Mouse (Mus musculus) erythroblast, embryonic 14.5 days (primary cell): ENCODE data around the gene Rab5c. TPM values are rescaled to one million over a fixed set of nuclear protein-coding genes. Genes with fewer than 3 reads are reported as not detected.

Experiments
- H3K27me3 ChIP-seq: 2 replicates; pipeline ENCODE4 v1.6.1; 2012; ENCODE audit warnings: inconsistent platforms; ENCODE audit not compliant: control insufficient read depth
- H3K36me3 ChIP-seq: 2 replicates; pipeline ENCODE4 v1.6.1; 2012; ENCODE audit warnings: mild to moderate bottlenecking, inconsistent platforms; ENCODE audit not compliant: control insufficient read depth
- H3K4me1 ChIP-seq: 2 replicates; pipeline ENCODE4 v1.6.1; 2012; ENCODE audit warnings: inconsistent platforms; ENCODE audit not compliant: control insufficient read depth
- H3K4me3 ChIP-seq: replicated peaks from 2 replicates; pipeline ENCODE3; 2012; ENCODE audit warnings: moderate library complexity, mild to moderate bottlenecking, inconsistent platforms
- H3K9me3 ChIP-seq: 2 replicates; pipeline ENCODE4 v1.6.1; 2012; ENCODE audit warnings: low read length, inconsistent platforms, mixed read lengths; ENCODE audit not compliant: control insufficient read depth
- GATA1 ChIP-seq: IDR thresholded peaks from 2 replicates; pipeline ENCODE4 v1.6.1; 2012; ENCODE audit warnings: low read length, inconsistent platforms, mixed read lengths
- TAL1 ChIP-seq: IDR thresholded peaks from 3 replicates; pipeline ENCODE4 v1.6.1; 2012; ENCODE audit warnings: low read length, inconsistent platforms, mixed read lengths
- polyA plus RNA-seq: library from polyadenylated mRNA; stranded (reverse); fragments of >175 nt; gene quantifications from 2 replicates; pipeline ENCODE4 v1.2.3, GENCODE M21; 2012

Rab5c gene
- 80.2 and 82.1 TPM in 2 replicates for polyA plus RNA-seq

DNA sequence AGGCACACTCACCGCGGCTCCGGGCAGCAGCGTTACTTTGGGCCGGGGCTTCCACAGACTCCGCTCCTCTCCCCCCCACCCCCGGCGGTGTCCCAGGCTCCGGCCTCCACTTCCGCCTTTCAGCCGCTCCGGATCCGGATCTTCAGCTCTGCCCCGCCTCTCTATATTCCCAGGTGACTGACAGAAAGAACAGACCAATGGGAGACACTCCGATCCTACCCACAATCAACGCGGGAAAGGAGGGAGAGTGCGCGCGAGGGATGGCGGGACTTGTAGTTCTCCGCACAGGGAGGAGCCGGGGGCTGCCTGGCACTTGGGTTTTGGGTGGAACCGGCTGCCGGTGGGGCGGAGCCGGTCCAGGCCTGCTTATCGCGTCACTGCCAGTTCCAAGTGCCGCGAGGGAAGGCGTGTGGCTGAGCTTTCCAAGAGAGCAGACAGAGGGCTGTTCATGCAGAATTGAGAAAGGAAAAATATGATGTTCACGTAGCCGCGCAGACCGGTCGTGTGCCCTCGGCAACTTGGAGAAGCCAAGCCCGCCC lies at the start of gene Rab5c:
Rab5c (minus strand) TSS at position 150 of the 539 bp plus-strand sequence.
- H3K27me3 ChIP-seq, result no peaks in the 10 kb centered on the region
- TF ChIP-seq TAL1 (peak; percentile 33; the same call in 1 of the 3 replicates), GATA1 (0 out of 2 replicates have a peak, but pooled peaks have one; percentile 45)
- peaks cover 72% of the 10 kb centered on the region for H3K4me1 ChIP-seq
- H3K9me3 ChIP-seq, result no peaks in the 10 kb centered on the region
- peaks cover 36% of the 10 kb centered on the region for H3K36me3 ChIP-seq
- peak within 1 kb of the TSS; percentile 100 for H3K4me3 ChIP-seq

DNA sequence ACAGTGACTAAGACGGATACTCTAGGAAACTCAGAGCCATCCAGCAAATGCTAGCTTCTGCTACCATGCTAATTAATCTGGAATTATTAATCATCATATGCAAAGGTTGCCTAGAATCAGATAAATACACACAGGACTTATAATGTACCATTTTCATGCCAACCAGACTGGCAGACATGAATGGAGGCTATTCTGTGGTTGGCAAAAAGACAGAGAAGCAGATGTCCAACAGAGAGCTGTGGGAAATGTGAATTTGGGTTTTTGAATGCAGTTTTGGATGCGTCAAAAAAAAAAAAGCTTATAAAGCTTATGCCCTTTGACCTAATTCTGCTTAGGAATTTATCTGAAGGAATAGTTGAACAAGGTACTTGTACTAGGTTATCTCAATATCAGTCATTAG lies 47.8 kb upstream of the Rab5c start:
- no peaks in the 10 kb centered on the region for H3K4me1 ChIP-seq
- TF ChIP-seq TAL1 (no peak), GATA1 (no peak)
- H3K4me3 ChIP-seq, result no peak overlapping the region
- no peaks in the 10 kb centered on the region for H3K9me3 ChIP-seq
- no peaks in the 10 kb centered on the region for H3K27me3 ChIP-seq
- H3K36me3 ChIP-seq, result peaks cover 93% of the 10 kb centered on the region

GRCm38 (mm10) chr11:100784286-100784685 lies 46.3 kb upstream of the Rab5c start:
- Histone ChIP-seq H3K36me3 (peaks cover 91% of the 10 kb centered on the region), H3K9me3 (no peaks in the 10 kb centered on the region), H3K4me3 (no peak overlapping the region), H3K4me1 (no peaks in the 10 kb centered on the region), H3K27me3 (no peaks in the 10 kb centered on the region)
- TF ChIP-seq TAL1 (no peak), GATA1 (no peak)

- Histone ChIP-seq H3K9me3 (no peaks in the 10 kb centered on the region), H3K4me3 (no peak overlapping the region), H3K27me3 (no peaks in the 10 kb centered on the region), H3K36me3 (peaks cover 81% of the 10 kb centered on the region), H3K4me1 (no peaks in the 10 kb centered on the region)
- no peak for TF ChIP-seq GATA1
- no peak for TF ChIP-seq TAL1
These were observed 44.6 kb upstream of the Rab5c start for GRCm38 (mm10) chr11:100782568-100782967.

DNA sequence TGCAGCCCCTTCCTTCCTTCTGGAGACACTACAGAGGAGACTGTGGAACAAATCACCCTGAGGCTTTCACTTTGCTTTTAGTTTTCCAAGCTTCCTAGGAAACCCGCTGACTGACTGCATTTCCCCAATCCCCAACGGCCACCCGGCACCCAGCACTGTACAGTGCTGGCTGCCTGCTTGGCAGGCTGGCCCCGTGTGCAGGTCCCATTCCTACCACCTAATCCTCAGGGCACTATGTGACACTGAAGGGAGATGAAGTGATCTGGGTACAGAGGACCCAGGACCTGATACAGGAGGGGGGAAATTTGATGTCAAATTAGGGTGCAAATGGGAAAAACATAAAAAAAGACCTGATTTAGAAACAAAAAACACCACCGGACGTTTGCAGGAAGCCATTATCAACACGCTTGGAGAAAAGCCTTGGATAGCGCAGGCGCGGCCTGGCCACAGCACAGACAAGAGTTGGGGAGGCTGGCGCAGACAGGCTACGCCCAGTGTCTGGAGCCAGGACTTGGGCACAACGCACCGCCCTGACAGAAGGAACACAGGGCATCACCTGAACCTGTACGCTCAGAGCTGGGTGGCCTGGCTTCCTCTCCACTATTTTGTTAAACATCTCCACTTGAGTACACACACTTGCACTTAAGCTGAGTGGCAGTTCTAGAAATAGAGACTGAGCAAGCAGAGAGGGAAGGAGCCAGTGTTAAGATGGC lies 43.9 kb upstream of the Rab5c start:
- H3K36me3 ChIP-seq, result peaks cover 75% of the 10 kb centered on the region
- no peaks in the 10 kb centered on the region for H3K4me1 ChIP-seq
- TF ChIP-seq GATA1, result no peak
- no peak for TF ChIP-seq TAL1
- no peak overlapping the region for H3K4me3 ChIP-seq
- no peaks in the 10 kb centered on the region for H3K27me3 ChIP-seq
- H3K9me3 ChIP-seq, result no peaks in the 10 kb centered on the region

DNA sequence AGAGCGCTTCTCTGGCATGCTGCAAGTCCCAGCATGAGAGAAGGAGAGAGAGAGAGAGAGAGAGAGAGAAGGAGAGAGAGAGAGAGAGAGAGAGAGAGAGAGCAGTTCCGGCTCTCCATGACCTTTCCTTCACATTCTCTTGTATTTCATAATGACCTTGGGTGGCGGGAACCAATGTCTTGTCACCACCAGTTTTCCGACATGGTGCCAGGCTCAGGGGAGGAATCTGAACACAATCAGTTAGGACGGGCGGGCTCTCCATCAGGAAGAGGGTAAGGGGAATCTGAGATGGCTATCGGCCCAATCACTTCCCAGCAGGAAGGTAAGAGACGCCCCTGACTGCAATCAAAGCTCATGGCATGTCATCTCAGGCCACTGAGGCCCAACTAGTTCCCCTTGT lies 42.2 kb upstream of the Rab5c start:
- Histone ChIP-seq H3K27me3 (no peaks in the 10 kb centered on the region), H3K4me3 (no peak overlapping the region), H3K9me3 (no peaks in the 10 kb centered on the region), H3K4me1 (no peaks in the 10 kb centered on the region), H3K36me3 (peaks cover 60% of the 10 kb centered on the region)
- TF ChIP-seq TAL1 (no peak), GATA1 (no peak)

- Histone ChIP-seq H3K36me3 (peaks cover 43% of the 10 kb centered on the region), H3K4me1 (no peaks in the 10 kb centered on the region), H3K27me3 (no peaks in the 10 kb centered on the region), H3K4me3 (no peak overlapping the region), H3K9me3 (no peaks in the 10 kb centered on the region)
- TF ChIP-seq GATA1 (no peak), TAL1 (no peak)
These were observed 40.1 kb upstream of the Rab5c start for GRCm38 (mm10) chr11:100778069-100778468.

GRCm38 (mm10) chr11:100775921-100776320 lies 37.9 kb upstream of the Rab5c start:
- TF ChIP-seq TAL1 (no peak), GATA1 (no peak)
- peaks cover 2% of the 10 kb centered on the region for H3K4me1 ChIP-seq
- peaks cover 22% of the 10 kb centered on the region for H3K36me3 ChIP-seq
- no peaks in the 10 kb centered on the region for H3K9me3 ChIP-seq
- no peak overlapping the region for H3K4me3 ChIP-seq
- no peaks in the 10 kb centered on the region for H3K27me3 ChIP-seq

DNA sequence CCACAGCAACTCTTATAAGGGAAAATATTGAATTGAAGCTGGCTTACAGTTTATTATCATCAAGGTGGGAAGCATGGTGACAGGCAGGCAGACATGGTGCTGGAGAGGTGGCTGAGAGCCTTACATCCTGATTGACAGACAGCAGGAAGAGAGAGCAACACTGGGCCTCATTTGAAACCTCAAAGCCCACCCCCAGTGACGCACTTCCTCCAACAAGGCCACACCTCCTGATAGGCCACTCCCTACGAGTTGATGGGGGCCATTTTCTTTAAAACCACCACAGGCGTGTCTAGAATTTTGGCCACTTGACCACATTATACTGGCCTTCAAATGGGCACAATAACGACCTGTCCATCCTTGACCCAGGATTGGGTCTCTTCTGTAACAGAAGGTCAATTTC lies 36.2 kb upstream of the Rab5c start:
- Histone ChIP-seq H3K27me3 (no peaks in the 10 kb centered on the region), H3K36me3 (peaks cover 7% of the 10 kb centered on the region), H3K4me3 (no peak overlapping the region), H3K9me3 (no peaks in the 10 kb centered on the region), H3K4me1 (peaks cover 14% of the 10 kb centered on the region)
- TF ChIP-seq GATA1 (no peak), TAL1 (no peak)
